Mouse (Mus musculus) intestine, embryonic 15.5 days (tissue): ENCODE data around the gene Cyth1. TPM values are rescaled to one million over a fixed set of nuclear protein-coding genes. Genes with fewer than 3 reads are reported as not detected.

Source experiments
- ATAC-seq: fragments of 200-750 bp; cut with Nextera tagmentation; 2 replicates; pipeline ENCODE4 v1.8.0; 2017; ENCODE audit warnings: moderate TSS enrichment, moderate library complexity
- H3K27ac ChIP-seq: fragments of 300-500 bp; sonication (generic); 2 replicates; pipeline ENCODE4 v1.5.1; 2015; ENCODE audit warnings: mild to moderate bottlenecking, inconsistent platforms
- H3K27me3 ChIP-seq: fragments of 300-500 bp; sonication (generic); replicated peaks from 2 replicates; pipeline ENCODE4 v1.6.1; 2015; ENCODE audit warnings: inconsistent platforms
- H3K36me3 ChIP-seq: fragments of 300-500 bp; sonication (generic); 2 replicates; pipeline ENCODE4 v1.6.1; 2015; ENCODE audit warnings: inconsistent platforms
- H3K4me1 ChIP-seq: fragments of 300-500 bp; sonication (generic); replicated peaks from 2 replicates; pipeline ENCODE4 v1.6.1; 2015; ENCODE audit warnings: inconsistent platforms
- H3K4me2 ChIP-seq: fragments of 300-500 bp; sonication (generic); replicated peaks from 2 replicates; pipeline ENCODE4 v1.6.1; 2015; ENCODE audit warnings: mild to moderate bottlenecking, inconsistent platforms
- H3K4me3 ChIP-seq: fragments of 300-500 bp; sonication (generic); replicated peaks from 2 replicates; pipeline ENCODE4 v1.5.1; 2015; ENCODE audit warnings: inconsistent platforms
- H3K9ac ChIP-seq: fragments of 300-500 bp; sonication (generic); 2 replicates; pipeline ENCODE4 v1.6.1; 2015; ENCODE audit warnings: inconsistent platforms
- H3K9me3 ChIP-seq: fragments of 300-500 bp; sonication (generic); 2 replicates; pipeline ENCODE4 v1.6.1; 2016; ENCODE audit warnings: inconsistent platforms
- WGBS: fragments of 180-500 bp; shearing (Covaris S2); methylation state at CpG from one replicate; pipeline ENCODE4 v1.1.7; 2015; 5-methylcytosine and 5-hydroxymethylcytosine counted together
- polyA plus RNA-seq: library from polyadenylated mRNA; unstranded; fragments of >200 nt; fragmentation: Nextera tagmentation; extraction: Ambion mirVana; gene quantifications from 2 replicates; pipeline ENCODE4 v1.2.1, GENCODE M21; 2015

Cyth1 gene
- polyA plus RNA-seq, 1 experiment from 2014 or later: 12.1 TPM

DNA sequence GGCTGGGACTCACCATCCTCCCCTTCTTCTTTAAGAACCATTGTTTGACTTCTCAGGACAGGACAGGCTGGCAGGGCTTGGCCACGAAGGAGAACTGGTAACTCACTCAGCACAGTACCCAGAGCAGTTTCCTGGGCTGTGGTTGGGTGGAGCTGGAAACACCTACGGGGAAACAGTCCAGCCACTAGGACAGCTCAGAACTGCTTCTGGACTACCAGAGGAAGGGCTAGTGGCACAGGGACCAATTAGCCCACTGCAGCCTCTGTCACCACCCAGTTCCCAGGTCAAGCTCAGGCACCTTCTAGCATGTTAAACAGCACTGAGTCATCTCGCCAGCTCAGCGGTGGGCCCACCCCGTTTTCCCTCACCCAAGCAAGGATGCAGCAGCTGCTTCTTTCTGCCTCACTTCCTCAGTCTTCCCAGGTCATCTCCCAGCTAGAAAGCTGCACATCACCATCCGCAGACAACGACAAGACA is 35.7 kb downstream of the Cyth1 start:
- no peak overlapping the region for H3K9ac ChIP-seq
- 51% methylated on average over 7 of the region's 7 CpGs for WGBS
- peak overlapping the region; percentile 15; the same call in 1 of the 2 replicates for H3K4me2 ChIP-seq
- no peaks in the 10 kb centered on the region for H3K27me3 ChIP-seq
- no peak overlapping the region for H3K4me3 ChIP-seq
- peak overlapping the region; percentile 40; the same call in 1 of the 2 replicates for H3K27ac ChIP-seq
- peaks cover 51% of the 10 kb centered on the region for H3K4me1 ChIP-seq
- peak; percentile 37; the same call in 1 of the 2 replicates for ATAC-seq
- H3K9me3 ChIP-seq: no peaks in the 10 kb centered on the region
- no peaks in the 10 kb centered on the region for H3K36me3 ChIP-seq

DNA sequence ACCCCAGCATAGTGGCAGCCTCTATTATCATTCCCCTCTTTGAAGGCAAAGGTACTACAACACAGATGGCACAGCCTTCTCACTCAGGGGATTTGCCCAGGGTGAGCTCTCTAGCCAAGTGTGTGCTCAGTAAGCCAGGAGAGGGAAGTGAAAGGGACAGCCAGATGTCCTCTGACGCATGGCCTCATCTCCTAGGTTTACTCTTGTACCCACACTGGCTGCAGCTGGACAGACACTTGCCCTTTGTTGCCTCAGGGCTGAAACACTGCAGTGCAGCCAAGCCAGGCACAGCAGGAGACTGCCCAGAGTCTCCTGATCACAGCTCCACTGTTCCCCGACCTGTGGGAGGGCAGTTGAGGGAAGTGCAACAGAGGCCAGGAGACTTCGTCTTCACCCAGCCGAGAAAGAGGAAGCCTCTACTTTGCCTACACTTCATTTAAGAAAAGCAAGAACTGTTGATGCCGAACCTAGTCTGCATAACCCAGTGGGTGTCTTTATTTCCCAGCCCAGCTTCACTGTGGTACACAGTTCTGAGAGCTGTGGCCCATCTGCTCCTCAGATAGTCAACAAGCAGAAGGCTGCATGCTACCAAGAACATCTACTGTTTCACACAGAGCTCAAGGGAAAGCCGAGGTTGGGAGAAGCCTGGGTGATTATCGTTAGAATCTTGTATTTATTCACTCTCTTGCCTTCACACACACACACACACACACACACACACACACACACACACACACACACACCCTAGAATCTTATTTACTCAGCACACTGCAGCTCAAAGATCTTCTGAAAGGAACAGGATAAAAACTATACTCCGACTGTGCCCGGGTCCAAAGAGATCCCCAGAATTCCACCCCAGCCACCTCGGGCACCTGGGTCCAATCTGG is 36.4 kb downstream of the Cyth1 start:
- Histone ChIP-seq H3K4me2 (peak overlapping the region; percentile 15; the same call in 1 of the 2 replicates), H3K4me1 (peaks cover 51% of the 10 kb centered on the region)

DNA sequence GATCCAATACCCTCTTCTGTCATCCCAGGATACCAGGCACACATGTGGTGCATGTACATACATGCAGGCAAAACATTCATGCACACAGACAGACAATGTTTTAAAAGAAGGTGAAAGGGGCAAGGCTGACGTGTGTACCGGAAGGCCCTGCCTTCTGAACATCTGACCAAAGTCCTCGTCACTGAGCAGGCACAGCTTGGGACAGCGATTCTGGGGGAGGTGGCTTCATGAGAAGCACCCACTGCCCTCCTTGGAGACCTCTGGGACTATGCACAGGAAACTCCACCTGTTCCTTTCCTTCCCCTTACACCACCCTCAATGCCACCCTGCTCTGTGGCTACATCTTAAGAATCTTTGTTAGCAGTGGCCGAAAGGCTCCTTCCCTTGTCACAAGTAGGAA is 37.4 kb downstream of the Cyth1 start:
- no peak overlapping the region for H3K9ac ChIP-seq
- ATAC-seq: peak; percentile 45
- H3K4me2 ChIP-seq: no peak overlapping the region; the same call in 1 of the 2 replicates
- H3K36me3 ChIP-seq: no peaks in the 10 kb centered on the region
- WGBS: 79% methylated on average over 5 of the region's 5 CpGs
- H3K27ac ChIP-seq: 0 out of 2 replicates have a peak overlapping the region, but pooled peaks have one; percentile 11
- H3K4me1 ChIP-seq: peaks cover 53% of the 10 kb centered on the region
- no peaks in the 10 kb centered on the region for H3K27me3 ChIP-seq
- H3K9me3 ChIP-seq: no peaks in the 10 kb centered on the region
- H3K4me3 ChIP-seq: no peak overlapping the region

More for the DNA sequence above, 36.4 kb downstream of the Cyth1 start:
- Histone ChIP-seq H3K9me3 (no peaks in the 10 kb centered on the region), H3K36me3 (no peaks in the 10 kb centered on the region), H3K4me3 (no peak overlapping the region), H3K27ac (peak overlapping the region; percentile 40), H3K9ac (no peak overlapping the region), H3K27me3 (no peaks in the 10 kb centered on the region)
- peak; percentile 29 for ATAC-seq
- WGBS: 52% methylated on average over 10 of the region's 10 CpGs

DNA sequence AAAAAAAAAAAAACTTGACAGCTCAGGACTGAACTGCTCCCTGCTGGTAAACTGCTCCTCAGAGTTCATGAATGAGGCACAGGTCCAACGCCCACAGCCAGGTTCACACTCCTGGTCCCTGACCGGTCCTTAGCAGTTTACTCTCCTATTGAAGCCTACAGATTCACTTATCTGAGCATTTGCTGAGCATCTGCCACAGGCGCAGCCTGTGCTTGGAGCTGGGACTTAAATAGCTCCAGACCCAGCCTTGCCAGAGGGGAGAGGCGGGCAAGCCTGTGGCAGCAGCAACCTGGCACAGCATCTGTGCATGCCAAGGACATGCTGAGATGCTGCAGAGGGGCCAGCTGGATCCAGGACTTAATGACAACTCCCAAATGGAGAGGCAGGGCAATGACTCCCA is 38.3 kb downstream of the Cyth1 start:
- Histone ChIP-seq H3K36me3 (no peaks in the 10 kb centered on the region), H3K4me3 (no peak overlapping the region), H3K4me2 (no peak overlapping the region), H3K9ac (no peak overlapping the region), H3K27me3 (no peaks in the 10 kb centered on the region), H3K9me3 (no peaks in the 10 kb centered on the region), H3K27ac (no peak overlapping the region), H3K4me1 (peaks cover 49% of the 10 kb centered on the region)
- no peak for ATAC-seq
- 87% methylated on average over 4 of the region's 4 CpGs for WGBS

DNA sequence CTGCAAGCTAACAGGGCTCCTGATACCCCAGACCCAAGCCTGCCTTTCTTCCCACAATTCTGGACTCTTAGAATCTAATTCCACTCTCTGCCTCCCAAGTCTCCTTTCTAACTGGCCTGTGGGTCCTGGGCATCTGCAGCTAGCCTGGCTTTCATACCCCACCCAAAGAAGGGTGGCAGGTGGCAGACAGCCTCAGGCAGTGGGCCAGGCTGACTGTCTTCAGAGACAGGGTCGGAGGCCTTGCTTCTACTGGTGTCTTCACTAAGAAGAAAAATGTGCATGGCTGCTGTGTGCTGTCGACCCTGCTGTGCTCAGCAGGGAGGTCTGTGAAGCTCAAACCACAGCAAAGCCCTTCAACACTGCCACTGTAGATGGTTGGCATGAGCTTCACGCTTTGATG is 39.0 kb downstream of the Cyth1 start:
- H3K4me1 ChIP-seq: peaks cover 49% of the 10 kb centered on the region
- ATAC-seq: no peak
- no peak overlapping the region for H3K9ac ChIP-seq
- no peak overlapping the region for H3K4me2 ChIP-seq
- H3K27ac ChIP-seq: 0 out of 2 replicates have a peak overlapping the region, but pooled peaks have one; percentile 44
- no peaks in the 10 kb centered on the region for H3K27me3 ChIP-seq
- no peak overlapping the region for H3K4me3 ChIP-seq
- no peaks in the 10 kb centered on the region for H3K36me3 ChIP-seq
- WGBS: 72% methylated on average over 3 of the region's 3 CpGs
- H3K9me3 ChIP-seq: no peaks in the 10 kb centered on the region

DNA sequence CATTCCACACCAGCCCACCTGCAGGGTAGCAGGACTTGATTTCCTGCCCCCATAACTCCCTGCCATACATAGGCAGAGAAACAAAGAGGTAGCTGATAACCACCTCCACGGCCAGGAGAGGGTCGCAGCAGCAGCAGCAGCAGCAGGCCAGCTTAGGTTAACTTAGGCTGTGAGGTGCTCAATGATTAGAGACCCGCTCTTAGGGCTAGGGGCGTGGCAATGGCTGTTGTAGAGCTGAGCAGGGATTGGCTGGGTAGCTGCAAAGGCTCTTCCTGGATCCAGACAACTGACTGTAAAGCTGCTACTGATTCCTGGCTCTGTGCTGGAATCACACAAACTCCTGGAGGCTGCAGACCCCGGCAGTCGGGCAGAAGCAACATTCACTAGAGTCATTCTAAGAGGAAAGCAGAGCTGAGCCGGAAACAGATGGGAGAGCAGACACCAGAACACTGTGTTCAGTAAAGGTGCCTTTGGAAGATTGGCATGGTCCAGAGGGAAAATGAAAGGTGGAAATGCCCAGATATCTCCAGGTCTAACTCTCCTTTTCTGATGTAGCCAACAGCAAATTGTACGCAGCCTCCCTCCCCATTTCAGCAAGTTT is 39.6 kb downstream of the Cyth1 start:
- ATAC-seq: peak; percentile 56
- no peak overlapping the region for H3K4me3 ChIP-seq
- no peaks in the 10 kb centered on the region for H3K27me3 ChIP-seq
- WGBS: 19% methylated on average over 8 of the region's 8 CpGs
- no peaks in the 10 kb centered on the region for H3K36me3 ChIP-seq
- no peak overlapping the region for H3K4me2 ChIP-seq
- H3K4me1 ChIP-seq: peaks cover 49% of the 10 kb centered on the region
- H3K27ac ChIP-seq: peak overlapping the region; percentile 44; the same call in 1 of the 2 replicates
- H3K9me3 ChIP-seq: no peaks in the 10 kb centered on the region
- H3K9ac ChIP-seq: no peak overlapping the region

DNA sequence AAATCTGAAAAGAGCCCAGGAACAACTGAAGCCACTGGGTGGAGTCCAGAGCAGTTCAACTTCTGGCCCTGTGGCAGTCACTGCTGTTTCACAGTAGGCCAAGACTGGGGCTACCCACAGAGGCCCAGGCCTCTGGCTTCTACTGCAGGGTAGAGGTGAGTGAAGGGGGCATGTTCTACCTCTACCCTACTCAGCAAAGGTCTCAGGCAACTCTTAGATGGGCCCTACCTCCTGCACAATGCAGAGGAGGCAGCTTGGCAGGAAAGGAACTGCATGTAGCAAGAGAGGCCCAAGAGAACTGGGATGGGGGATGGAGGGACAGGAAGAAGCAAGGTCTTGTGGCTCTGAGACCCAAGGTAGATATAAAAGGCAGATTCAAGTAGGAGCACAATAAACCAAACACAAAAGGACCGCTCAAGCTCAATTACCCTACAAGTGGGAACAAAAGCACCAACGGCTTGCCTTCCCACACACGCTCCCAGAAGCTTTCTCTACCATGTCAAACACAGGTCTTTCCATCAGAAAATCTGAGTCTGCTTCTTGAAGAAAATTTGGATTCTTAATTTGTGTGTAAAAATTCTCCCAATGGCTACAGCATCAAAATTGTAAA is 40.9 kb downstream of the Cyth1 start:
- H3K27me3 ChIP-seq: no peaks in the 10 kb centered on the region
- H3K4me1 ChIP-seq: peaks cover 53% of the 10 kb centered on the region
- no peak for ATAC-seq
- no peaks in the 10 kb centered on the region for H3K9me3 ChIP-seq
- H3K36me3 ChIP-seq: no peaks in the 10 kb centered on the region
- 0 out of 2 replicates have a peak overlapping the region, but pooled peaks have one; percentile 22 for H3K27ac ChIP-seq
- no peak overlapping the region for H3K4me2 ChIP-seq
- no peak overlapping the region for H3K4me3 ChIP-seq
- 88% methylated on average over 3 of the region's 3 CpGs for WGBS
- no peak overlapping the region for H3K9ac ChIP-seq

DNA sequence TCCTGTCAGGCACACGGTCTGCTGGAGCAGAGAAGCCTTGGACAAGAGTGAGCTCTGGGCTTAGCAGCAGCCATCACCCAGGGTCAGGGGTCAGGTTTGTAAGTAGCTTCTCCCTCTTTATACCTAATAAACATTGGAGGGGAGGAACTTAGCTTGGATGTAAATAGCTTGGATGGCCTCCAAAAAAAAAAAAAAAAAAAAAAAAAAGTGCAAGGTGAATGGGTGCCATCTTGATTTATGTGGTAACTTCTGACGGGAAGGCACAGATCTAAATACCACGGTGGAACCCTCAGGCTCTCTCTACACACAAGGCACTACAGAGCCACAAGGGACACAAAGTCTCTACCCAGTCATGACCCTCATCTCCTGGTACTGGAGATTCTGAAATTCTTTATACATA is 42.1 kb downstream of the Cyth1 start:
- ATAC-seq: no peak
- Histone ChIP-seq H3K4me2 (no peak overlapping the region), H3K27ac (no peak overlapping the region), H3K4me1 (peaks cover 56% of the 10 kb centered on the region), H3K4me3 (no peak overlapping the region), H3K27me3 (no peaks in the 10 kb centered on the region), H3K9me3 (no peaks in the 10 kb centered on the region), H3K9ac (no peak overlapping the region), H3K36me3 (no peaks in the 10 kb centered on the region)
- WGBS: 41% methylated on average over 3 of the region's 3 CpGs

DNA sequence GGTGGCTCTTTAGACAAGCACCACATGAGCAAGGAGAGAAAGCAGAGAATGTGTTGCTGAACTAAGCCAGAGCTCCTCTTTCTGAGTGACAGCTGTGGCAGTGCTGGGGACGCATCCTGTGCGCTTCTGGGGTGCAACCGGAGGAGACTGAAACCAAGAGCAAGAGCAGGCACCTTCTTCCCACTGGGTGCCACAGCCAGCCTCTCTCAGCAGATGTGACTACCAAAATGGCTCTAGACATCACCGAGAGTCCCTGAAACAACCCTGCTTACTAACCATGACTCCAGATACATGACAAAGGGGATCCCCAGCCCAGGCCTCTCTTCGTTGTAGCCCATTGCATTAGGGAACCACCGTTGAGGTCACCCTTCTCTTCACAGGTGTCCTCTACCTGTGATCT is 44.9 kb downstream of the Cyth1 start:
- ATAC-seq: no peak
- 80% methylated on average over 6 of the region's 6 CpGs for WGBS
- Histone ChIP-seq H3K4me3 (no peak overlapping the region), H3K36me3 (no peaks in the 10 kb centered on the region), H3K9me3 (no peaks in the 10 kb centered on the region), H3K4me2 (no peak overlapping the region), H3K4me1 (peaks cover 57% of the 10 kb centered on the region), H3K27me3 (no peaks in the 10 kb centered on the region), H3K9ac (no peak overlapping the region), H3K27ac (peak overlapping the region; percentile 83; the same call in 1 of the 2 replicates)

DNA sequence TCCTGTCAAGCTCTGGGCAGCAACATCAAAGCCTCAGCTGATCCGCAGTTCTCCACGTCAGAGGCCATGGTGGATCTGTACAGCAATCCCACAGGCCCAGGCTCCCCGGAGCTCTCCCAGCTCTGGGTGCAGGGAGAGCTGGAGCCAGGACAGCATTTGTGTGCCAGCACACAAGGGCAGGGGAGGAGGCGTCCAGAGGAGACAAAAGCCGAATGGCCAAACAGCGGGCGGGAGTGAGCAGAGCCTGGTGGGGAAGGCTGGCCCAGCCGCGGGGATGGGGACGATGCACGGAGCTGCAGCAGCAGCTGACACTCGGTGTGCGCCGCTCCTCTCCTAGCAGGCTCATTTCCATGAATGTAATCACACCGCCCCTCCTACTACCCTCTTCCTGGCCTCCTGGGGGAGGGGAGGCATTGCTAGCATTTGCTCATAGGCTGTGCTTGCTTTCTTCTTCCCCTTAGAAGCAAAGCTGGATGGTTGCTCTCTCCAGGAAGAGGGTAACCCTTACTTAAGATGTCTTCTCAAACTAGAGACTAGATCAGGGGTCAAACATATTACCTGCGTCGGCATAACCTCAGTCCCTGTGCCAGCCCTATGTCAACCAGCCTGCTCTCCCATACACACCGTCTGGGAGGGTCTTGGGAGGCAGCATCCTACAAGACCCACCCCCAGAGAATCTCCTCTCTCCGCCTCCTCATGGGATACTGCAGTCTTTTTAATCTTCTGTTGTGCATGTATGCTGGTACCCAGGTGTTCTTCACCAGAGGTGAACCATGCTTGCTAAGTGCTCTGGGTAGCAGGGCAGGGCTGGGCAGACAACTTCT is 45.8 kb downstream of the Cyth1 start:
- Histone ChIP-seq H3K9ac (peak overlapping the region; percentile 60), H3K36me3 (no peaks in the 10 kb centered on the region), H3K4me3 (peak overlapping the region; percentile 42), H3K27me3 (no peaks in the 10 kb centered on the region), H3K4me2 (peak overlapping the region; percentile 81), H3K4me1 (peaks cover 60% of the 10 kb centered on the region), H3K27ac (peak overlapping the region; percentile 83), H3K9me3 (no peaks in the 10 kb centered on the region)
- whole genome bisulfite sequencing: 6% methylated on average over 19 of the region's 19 CpGs
- ATAC-seq: peak; percentile 85

DNA sequence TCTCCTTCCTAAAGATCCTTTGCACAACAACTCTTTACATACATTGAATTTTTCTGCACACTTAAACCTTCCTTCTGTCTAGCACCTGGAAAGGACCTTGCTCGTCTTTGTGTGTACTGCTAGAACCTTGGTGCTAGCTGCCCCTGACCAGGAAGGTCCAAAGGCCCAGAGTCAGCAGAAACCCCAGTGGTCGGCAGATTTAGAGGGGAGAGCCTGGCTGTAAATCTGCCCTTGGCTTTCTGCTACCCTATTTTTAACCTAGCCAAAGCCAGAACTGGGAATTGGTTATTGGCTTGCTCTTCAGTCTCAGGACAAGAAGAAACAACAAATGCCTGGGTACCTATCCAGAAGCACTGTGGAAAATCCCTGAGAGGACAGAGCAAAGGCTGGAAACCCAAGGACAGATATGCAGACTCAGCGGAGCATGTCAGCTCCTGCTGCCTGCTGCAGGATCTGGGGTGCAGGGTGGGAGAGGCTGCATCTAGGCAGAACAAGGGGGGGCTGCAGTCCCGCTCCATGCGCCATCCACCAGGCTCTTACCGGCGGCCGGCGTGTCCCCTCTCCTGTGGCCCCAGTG is 46.5 kb downstream of the Cyth1 start:
- WGBS: 23% methylated on average over 9 of the region's 9 CpGs
- Histone ChIP-seq H3K36me3 (no peaks in the 10 kb centered on the region), H3K4me1 (peaks cover 63% of the 10 kb centered on the region), H3K4me3 (peak overlapping the region; percentile 42), H3K27ac (peak overlapping the region; percentile 83), H3K27me3 (no peaks in the 10 kb centered on the region), H3K9ac (peak overlapping the region; percentile 60), H3K9me3 (no peaks in the 10 kb centered on the region), H3K4me2 (peak overlapping the region; percentile 81)
- ATAC-seq: peak; percentile 25; the same call in 1 of the 2 replicates
